Mouse (Mus musculus) limb, embryonic 15.5 days (tissue): ENCODE data around the gene Taco1. TPM values are rescaled to one million over a fixed set of nuclear protein-coding genes. Genes with fewer than 3 reads are reported as not detected.

Source experiments
- ATAC-seq: fragments of 200-750 bp; cut with Nextera tagmentation; 2 replicates; pipeline ENCODE4 v1.8.0; 2017; ENCODE audit warnings: low read depth, moderate TSS enrichment; ENCODE audit not compliant: insufficient number of reproducible peaks, low FRiP score, low TSS enrichment
- H3K27ac ChIP-seq: fragments of 300-500 bp; sonication (generic); 2 replicates; pipeline ENCODE4 v1.5.1; 2015; ENCODE audit warnings: moderate library complexity, mild to moderate bottlenecking, inconsistent platforms
- H3K27me3 ChIP-seq: fragments of 300-500 bp; sonication (generic); 2 replicates; pipeline ENCODE4 v1.6.1; 2015; ENCODE audit warnings: inconsistent platforms
- H3K36me3 ChIP-seq: fragments of 300-500 bp; sonication (generic); 2 replicates; pipeline ENCODE4 v1.6.1; 2015; ENCODE audit warnings: inconsistent platforms
- H3K4me1 ChIP-seq: fragments of 300-500 bp; sonication (generic); 2 replicates; pipeline ENCODE4 v1.6.1; 2015; ENCODE audit warnings: inconsistent platforms
- H3K4me2 ChIP-seq: fragments of 300-500 bp; sonication (generic); 2 replicates; pipeline ENCODE4 v1.6.1; 2015; ENCODE audit warnings: mild to moderate bottlenecking, inconsistent platforms
- H3K4me3 ChIP-seq: fragments of 300-500 bp; sonication (generic); 2 replicates; pipeline ENCODE4 v1.5.1; 2015; ENCODE audit warnings: mild to moderate bottlenecking, inconsistent platforms
- H3K9ac ChIP-seq: fragments of 300-500 bp; sonication (generic); 2 replicates; pipeline ENCODE4 v1.6.1; 2015; ENCODE audit warnings: inconsistent platforms
- H3K9me3 ChIP-seq: fragments of 300-500 bp; sonication (generic); 2 replicates; pipeline ENCODE4 v1.6.1; 2016; ENCODE audit warnings: inconsistent platforms
- WGBS: fragments of 180-500 bp; shearing (Covaris S2); methylation state at CpG from one replicate; pipeline ENCODE4 v1.1.7; 2015; 5-methylcytosine and 5-hydroxymethylcytosine counted together
- polyA plus RNA-seq: library from polyadenylated mRNA; unstranded; fragments of >200 nt; fragmentation: Nextera tagmentation; extraction: Ambion mirVana; gene quantifications from 2 replicates; pipeline ENCODE4 v1.2.1, GENCODE M21; 2015

The Taco1 gene
- polyA plus RNA-seq, 1 experiment from 2014 or later = 10.1 TPM

DNA sequence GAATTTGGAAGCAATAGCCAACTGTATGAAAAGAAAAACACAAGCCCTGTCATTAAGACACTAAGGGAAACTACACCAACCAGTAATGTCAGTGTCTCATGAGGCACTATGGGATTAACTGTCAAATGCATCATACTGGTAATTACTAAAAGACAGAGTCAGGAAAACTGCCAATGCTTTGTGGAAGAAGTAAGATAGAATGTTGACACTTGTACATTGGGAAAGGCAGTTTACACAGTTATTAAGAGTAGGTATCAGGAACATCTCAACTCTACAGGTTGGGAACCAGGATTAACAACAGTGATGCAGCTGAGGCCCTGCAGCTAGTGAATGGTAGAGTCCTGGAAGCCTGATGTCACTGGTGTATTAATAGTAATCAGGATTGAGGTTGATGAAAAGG, 21.5 kb upstream of the Taco1 start:
- Histone ChIP-seq H3K27ac (no peak overlapping the region), H3K4me1 (peaks cover under 1% of the 10 kb centered on the region; the same call in 1 of the 2 replicates), H3K9ac (no peak overlapping the region), H3K4me3 (no peak overlapping the region), H3K4me2 (no peak overlapping the region), H3K9me3 (no peaks in the 10 kb centered on the region), H3K27me3 (no peaks in the 10 kb centered on the region), H3K36me3 (peaks cover 29% of the 10 kb centered on the region)
- ATAC-seq = no peak

DNA sequence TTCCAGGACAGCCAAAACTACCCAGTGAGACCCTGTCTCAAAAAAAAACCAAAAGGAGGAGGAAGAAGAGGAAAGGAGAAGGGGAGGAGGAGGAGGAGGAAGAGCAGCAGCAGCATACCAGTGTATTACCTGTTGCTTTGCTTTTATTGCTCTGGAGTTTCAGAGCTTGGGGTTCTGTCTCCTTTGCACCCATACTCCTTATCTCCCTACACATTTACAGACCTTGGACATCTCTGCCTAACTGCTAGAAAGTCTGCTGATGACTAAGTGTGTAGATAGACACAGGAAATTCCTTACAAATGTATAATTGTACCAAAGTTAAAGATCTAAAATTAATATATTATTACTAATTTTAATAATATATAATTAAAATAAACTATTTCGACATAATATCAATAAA, 20.6 kb upstream of the Taco1 start:
- ATAC-seq = no peak
- H3K36me3 ChIP-seq = peaks cover 37% of the 10 kb centered on the region
- no peak overlapping the region for H3K4me3 ChIP-seq
- 96% methylated on average over 1 of the region's 1 CpGs for WGBS
- H3K4me1 ChIP-seq = no peaks in the 10 kb centered on the region
- no peaks in the 10 kb centered on the region for H3K9me3 ChIP-seq
- H3K4me2 ChIP-seq = no peak overlapping the region
- H3K27ac ChIP-seq = no peak overlapping the region
- H3K9ac ChIP-seq = no peak overlapping the region
- no peaks in the 10 kb centered on the region for H3K27me3 ChIP-seq

DNA sequence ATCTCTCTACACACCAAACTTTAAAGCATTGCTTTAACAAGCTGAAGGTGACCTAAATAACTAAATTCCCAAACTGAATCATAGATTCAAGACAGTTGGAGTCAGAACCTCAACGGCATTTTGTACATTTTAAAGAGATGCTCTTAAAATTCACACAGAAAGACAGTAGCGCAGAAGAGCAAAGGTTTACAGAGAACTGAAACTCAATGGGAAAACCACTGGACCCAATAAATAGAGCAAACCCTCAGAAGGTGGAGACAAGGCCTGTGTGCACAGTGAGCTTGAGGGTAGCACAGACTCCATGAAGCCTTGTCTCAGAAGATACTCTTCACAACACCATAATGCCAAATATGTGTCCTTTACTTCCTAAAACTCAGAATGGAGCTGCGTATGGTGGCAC, 20.1 kb upstream of the Taco1 start:
- H3K4me3 ChIP-seq = no peak overlapping the region
- no peak overlapping the region for H3K9ac ChIP-seq
- H3K4me1 ChIP-seq = no peaks in the 10 kb centered on the region
- no peaks in the 10 kb centered on the region for H3K27me3 ChIP-seq
- no peak for ATAC-seq
- no peaks in the 10 kb centered on the region for H3K9me3 ChIP-seq
- WGBS = 92% methylated on average over 3 of the region's 3 CpGs
- H3K36me3 ChIP-seq = peaks cover 41% of the 10 kb centered on the region
- H3K4me2 ChIP-seq = no peak overlapping the region
- no peak overlapping the region for H3K27ac ChIP-seq

DNA sequence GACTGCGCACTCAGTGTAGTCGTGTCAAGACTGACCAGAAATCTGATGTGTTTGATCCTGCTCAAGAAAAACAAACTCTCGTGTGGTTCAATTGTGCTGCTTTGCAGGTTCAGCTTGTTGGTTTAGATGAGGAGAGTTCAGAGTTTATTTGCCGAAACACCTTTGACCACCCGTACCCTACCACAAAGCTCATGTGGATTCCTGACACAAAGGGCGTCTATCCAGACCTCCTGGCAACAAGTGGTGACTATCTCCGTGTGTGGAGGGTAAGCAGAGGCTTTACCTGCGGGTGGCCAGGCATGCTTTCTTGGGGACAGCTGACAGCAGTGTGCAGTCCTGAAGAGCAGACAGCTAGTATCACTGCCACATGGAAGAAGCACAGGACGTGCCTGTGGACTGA, 19.3 kb upstream of the Taco1 start:
- H3K9me3 ChIP-seq = no peaks in the 10 kb centered on the region
- H3K9ac ChIP-seq = no peak overlapping the region
- no peaks in the 10 kb centered on the region for H3K27me3 ChIP-seq
- ATAC-seq = no peak
- H3K36me3 ChIP-seq = peaks cover 49% of the 10 kb centered on the region
- 82% methylated on average over 9 of the region's 9 CpGs for WGBS
- no peak overlapping the region for H3K4me2 ChIP-seq
- H3K27ac ChIP-seq = no peak overlapping the region
- H3K4me1 ChIP-seq = no peaks in the 10 kb centered on the region
- no peak overlapping the region for H3K4me3 ChIP-seq

DNA sequence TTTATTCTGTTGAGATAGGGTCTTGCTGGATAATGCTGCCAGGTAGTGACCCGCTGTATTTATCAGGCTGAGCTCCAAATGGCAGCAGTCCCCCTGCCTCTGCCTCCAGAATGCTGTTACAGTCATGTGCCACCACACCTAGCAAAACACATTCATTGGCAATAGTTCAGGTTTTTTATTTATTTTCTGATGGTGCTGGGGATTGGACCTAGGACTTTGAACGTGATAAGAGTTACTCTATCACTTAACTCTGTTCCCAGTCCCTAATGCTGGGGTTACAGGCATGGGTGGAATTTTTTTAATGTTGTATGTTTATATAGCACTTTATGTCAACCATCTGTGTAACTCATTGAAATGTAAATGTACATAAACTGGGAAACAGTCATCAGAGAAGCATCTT, 11.9 kb upstream of the Taco1 start:
- H3K4me3 ChIP-seq = no peak overlapping the region
- 90% methylated on average over 2 of the region's 2 CpGs for WGBS
- no peaks in the 10 kb centered on the region for H3K9me3 ChIP-seq
- H3K36me3 ChIP-seq = peaks cover 93% of the 10 kb centered on the region
- H3K27me3 ChIP-seq = no peaks in the 10 kb centered on the region
- no peak overlapping the region for H3K4me2 ChIP-seq
- no peak for ATAC-seq
- H3K4me1 ChIP-seq = no peaks in the 10 kb centered on the region
- H3K9ac ChIP-seq = no peak overlapping the region
- H3K27ac ChIP-seq = no peak overlapping the region

DNA sequence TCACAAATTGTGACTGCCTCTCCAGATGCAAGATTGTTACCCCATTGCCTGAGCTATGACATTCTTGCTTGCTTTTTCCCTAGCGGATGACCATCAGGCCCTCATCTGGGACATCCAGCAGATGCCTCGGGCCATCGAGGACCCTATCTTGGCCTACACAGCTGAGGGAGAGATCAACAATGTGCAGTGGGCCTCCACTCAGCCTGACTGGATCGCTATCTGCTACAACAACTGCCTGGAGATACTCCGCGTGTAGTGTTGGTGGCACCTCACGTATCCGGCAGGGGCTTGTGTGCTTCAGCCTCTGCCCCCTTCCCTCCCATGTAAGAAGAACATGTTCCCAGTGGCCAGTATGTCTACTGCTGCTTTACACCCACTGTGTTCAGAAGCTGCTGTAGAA, 11.3 kb upstream of the Taco1 start:
- no peaks in the 10 kb centered on the region for H3K27me3 ChIP-seq
- no peak for ATAC-seq
- H3K9ac ChIP-seq = no peak overlapping the region
- H3K27ac ChIP-seq = no peak overlapping the region
- no peak overlapping the region for H3K4me2 ChIP-seq
- H3K9me3 ChIP-seq = no peaks in the 10 kb centered on the region
- peaks cover 94% of the 10 kb centered on the region for H3K36me3 ChIP-seq
- 94% methylated on average over 8 of the region's 8 CpGs for WGBS
- no peaks in the 10 kb centered on the region for H3K4me1 ChIP-seq
- H3K4me3 ChIP-seq = no peak overlapping the region

DNA sequence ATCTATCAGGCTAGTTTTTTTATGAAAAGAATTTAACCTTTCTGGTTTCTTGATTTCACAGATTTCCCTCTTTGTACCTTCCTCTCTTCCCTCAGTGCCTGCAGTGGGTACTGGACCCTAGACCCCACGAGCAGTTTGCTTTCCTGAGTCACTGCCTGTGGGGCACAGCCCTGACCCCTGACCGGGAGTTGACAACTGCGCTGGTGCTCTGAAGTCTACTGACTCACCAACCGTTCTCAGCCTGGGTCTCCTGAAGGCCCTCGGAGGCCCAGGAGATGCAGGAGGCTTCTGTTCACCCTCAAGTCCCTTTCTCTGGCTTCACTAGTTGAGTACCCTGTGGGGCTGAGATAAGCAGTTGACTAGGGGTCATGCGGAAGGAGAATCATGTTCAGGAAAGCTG, 10.5 kb upstream of the Taco1 start:
- Histone ChIP-seq H3K9me3 (no peaks in the 10 kb centered on the region), H3K4me2 (no peak overlapping the region), H3K4me3 (no peak overlapping the region), H3K4me1 (no peaks in the 10 kb centered on the region), H3K9ac (no peak overlapping the region), H3K27ac (no peak overlapping the region), H3K36me3 (peaks cover 95% of the 10 kb centered on the region), H3K27me3 (no peaks in the 10 kb centered on the region)
- 86% methylated on average over 6 of the region's 6 CpGs for WGBS
- ATAC-seq = no peak

DNA sequence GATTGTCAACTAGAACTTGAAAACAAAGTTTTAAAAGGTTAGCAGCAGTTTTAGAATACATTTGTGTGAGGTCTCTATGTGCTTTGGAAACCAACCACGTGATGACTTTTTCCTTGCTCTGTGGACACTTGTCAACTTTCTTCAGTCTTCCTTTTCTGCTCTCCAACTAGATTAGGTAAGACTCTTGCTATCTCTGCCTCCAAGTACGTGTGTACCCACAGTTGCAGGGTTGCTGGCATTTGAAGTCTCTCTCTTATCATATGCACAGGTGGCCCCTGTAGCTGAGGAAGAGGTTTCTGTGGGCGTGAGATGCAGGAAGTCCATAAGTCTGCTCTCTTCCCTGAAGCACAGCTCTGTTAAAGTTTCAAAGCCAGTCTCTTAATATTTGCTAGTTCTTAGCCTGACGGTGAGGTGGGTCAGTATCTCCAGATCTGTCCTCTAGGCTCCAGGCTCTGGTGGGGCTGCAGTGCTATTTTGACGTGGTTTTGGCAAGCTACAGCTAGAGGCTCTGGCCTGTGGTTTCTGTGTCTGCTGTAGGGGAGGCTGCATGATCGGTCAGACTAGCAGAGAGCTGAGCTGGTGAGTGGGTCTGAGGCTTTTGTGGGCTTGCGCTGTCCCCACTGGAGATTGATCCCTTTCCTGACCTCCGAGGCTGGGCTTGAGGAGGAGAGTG, 8.9 kb upstream of the Taco1 start:
- H3K27me3 ChIP-seq = no peaks in the 10 kb centered on the region
- no peak overlapping the region for H3K27ac ChIP-seq
- no peaks in the 10 kb centered on the region for H3K4me1 ChIP-seq
- no peaks in the 10 kb centered on the region for H3K9me3 ChIP-seq
- 89% methylated on average over 8 of the region's 8 CpGs for WGBS
- ATAC-seq = no peak
- H3K9ac ChIP-seq = no peak overlapping the region
- no peak overlapping the region for H3K4me2 ChIP-seq
- H3K4me3 ChIP-seq = no peak overlapping the region
- peaks cover 80% of the 10 kb centered on the region for H3K36me3 ChIP-seq

DNA sequence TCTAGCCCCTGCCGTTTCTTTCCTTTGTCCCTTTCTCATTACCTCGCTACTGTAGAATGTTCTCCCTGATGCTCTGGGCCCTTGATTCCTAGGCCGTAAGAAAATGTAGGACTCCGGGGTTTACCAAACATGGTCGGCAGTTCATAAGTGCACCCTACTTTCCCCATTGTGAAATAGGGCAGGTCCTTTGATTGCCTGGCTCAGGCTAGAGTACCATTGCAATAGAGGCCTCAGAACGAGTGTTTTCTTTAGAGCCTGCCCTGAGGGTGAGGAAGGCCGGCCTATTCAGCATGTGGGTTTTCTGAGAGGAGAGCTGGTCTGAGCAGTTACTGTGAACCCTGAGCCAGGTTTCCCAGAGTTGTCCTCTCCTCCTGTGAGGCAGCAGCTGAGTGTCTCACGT, 7.8 kb upstream of the Taco1 start:
- Histone ChIP-seq H3K4me1 (no peaks in the 10 kb centered on the region), H3K27me3 (no peaks in the 10 kb centered on the region), H3K36me3 (peaks cover 70% of the 10 kb centered on the region), H3K4me3 (no peak overlapping the region), H3K27ac (no peak overlapping the region), H3K9ac (no peak overlapping the region), H3K9me3 (no peaks in the 10 kb centered on the region), H3K4me2 (no peak overlapping the region)
- no peak for ATAC-seq
- 73% methylated on average over 8 of the region's 8 CpGs for WGBS

DNA sequence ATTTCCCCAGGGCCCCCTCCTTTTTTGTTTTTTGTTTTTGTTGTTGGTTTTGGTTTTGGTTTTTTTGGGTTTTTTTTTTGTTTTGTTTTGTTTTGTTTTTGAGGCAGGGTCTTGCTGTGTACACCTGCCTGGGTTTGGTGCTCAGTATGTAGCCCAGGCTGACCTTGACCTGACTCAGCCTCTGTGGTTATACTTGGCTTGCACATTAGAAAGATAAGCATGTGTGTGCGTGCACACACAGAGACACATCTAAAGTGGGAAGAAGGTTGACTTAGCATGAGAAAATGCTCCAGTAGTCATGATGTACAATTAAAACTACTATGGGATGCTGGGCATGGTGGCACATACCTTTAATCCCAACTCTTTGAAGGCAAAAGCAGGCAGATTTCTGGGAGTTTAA, 5.3 kb upstream of the Taco1 start:
- Histone ChIP-seq H3K4me3 (no peak overlapping the region), H3K36me3 (peaks cover 45% of the 10 kb centered on the region), H3K4me1 (no peaks in the 10 kb centered on the region), H3K9me3 (no peaks in the 10 kb centered on the region), H3K27me3 (no peaks in the 10 kb centered on the region), H3K27ac (no peak overlapping the region), H3K9ac (no peak overlapping the region), H3K4me2 (no peak overlapping the region)
- ATAC-seq = no peak
- 90% methylated on average over 1 of the region's 1 CpGs for WGBS

DNA sequence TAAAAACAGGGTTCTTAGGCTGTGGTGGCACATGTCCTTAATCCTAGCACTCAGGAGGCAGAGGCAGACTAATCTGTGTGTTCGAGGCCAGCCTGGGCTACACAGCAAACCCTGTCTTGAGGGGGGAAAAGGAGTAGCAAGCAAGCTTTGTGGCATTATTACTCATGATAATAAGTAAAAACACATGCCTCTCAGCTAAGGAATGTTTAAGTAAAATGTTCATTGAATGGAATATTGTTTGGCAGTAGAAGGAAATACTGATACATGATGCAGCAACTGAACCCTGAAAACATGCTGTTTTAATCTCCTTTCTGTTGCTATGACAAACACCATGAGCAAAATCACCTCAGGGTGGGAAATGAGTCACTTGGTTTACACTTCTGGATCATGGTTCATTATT, 4.5 kb upstream of the Taco1 start:
- no peak overlapping the region for H3K27ac ChIP-seq
- no peaks in the 10 kb centered on the region for H3K27me3 ChIP-seq

DNA sequence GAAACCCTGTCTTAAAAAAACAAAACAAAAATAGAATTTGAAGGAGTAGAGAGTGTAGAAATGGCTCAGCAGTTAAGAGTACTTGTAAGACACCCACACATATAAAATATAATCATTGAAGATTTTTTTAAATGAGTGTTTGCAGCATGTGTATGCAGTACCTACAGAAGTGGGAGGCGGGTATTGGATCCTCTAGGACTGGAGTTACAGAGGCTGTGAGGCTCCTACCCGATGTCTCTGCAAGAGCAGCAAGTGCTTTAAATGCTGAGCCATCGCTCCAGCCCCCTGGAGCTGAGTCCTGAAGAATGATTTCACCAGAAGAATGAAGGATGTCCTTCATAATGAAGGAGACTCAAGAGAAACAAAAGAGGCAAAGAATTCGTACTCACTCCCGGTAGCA, 2.1 kb upstream of the Taco1 start:
- H3K36me3 ChIP-seq = peaks cover 14% of the 10 kb centered on the region
- H3K4me2 ChIP-seq = no peak overlapping the region
- peaks cover 13% of the 10 kb centered on the region for H3K4me1 ChIP-seq
- H3K27me3 ChIP-seq = no peaks in the 10 kb centered on the region
- no peak overlapping the region for H3K4me3 ChIP-seq
- H3K27ac ChIP-seq = no peak overlapping the region
- H3K9me3 ChIP-seq = no peaks in the 10 kb centered on the region
- no peak for ATAC-seq
- WGBS = 80% methylated on average over 5 of the region's 5 CpGs
- no peak overlapping the region for H3K9ac ChIP-seq

More for the DNA sequence above, 4.5 kb upstream of the Taco1 start:
- no peak for ATAC-seq
- H3K4me2 ChIP-seq = no peak overlapping the region
- WGBS = 81% methylated on average over 1 of the region's 1 CpGs
- no peaks in the 10 kb centered on the region for H3K9me3 ChIP-seq
- peaks cover under 1% of the 10 kb centered on the region; the same call in 1 of the 2 replicates for H3K4me1 ChIP-seq
- H3K4me3 ChIP-seq = no peak overlapping the region
- no peak overlapping the region for H3K9ac ChIP-seq
- H3K36me3 ChIP-seq = peaks cover 38% of the 10 kb centered on the region
